20 mouse cellular contexts compared by ENCODE assay signal in genomic region chr5:19780076-19780475, GRCm38 (mm10).
DNase-seq lines count a peak whose midpoint lies in the region; ATAC-seq and TF ChIP-seq lines count a peak whose summit lies in the region.
"Had no signal": no experiment of that assay in that cellular context is flagged by ENCODE, and none has a peak within 500 bp of the region (broad histone marks: within the 10 kb centered on the region; RNA-seq: fewer than 3 reads in every experiment).

No protein-coding gene starts in this region.

- ATAC-seq in cerebellum, adult (ENCODE audit: insufficient number of reproducible peaks, low FRiP score, low TSS enrichment) = no peak
- no peak for ATAC-seq in hindbrain, embryonic 11.5 days (ENCODE audit: low FRiP score)
- ATAC-seq in hindbrain, embryonic 12.5 days (ENCODE audit: low FRiP score) = no peak
- no peak for ATAC-seq in midbrain, postnatal 0 days (ENCODE audit: low FRiP score)
- no peak for ATAC-seq in midbrain, embryonic 13.5 days
- ATAC-seq: intestine, postnatal 0 days; lung, postnatal 0 days had no signal

- peak; percentile 51 to 53 for DNase-seq in cerebellum, postnatal 10 days
- DNase-seq in hindbrain, embryonic 11.5 days (ENCODE audit: low spot score) = peak; percentile 5
- peak; percentile 65 for DNase-seq in midbrain, postnatal 0 days (ENCODE audit: low spot score)
- no peak for DNase-seq in gastrocnemius, postnatal 25 days
- no peak for DNase-seq in adrenal gland, adult 2 months
- DNase-seq: adrenal gland, postnatal 36 days; gastrocnemius, postnatal 36 days; liver; thymus, adult 2 months had no signal

- 72% methylated on average over 2 of the region's 2 CpGs for WGBS in hindbrain, embryonic 11.5 days
- 74% methylated on average over 2 of the region's 2 CpGs for WGBS in hindbrain, embryonic 12.5 days
- WGBS in midbrain, postnatal 0 days = 77% methylated on average over 2 of the region's 2 CpGs
- WGBS in midbrain, embryonic 13.5 days = 78% methylated on average over 2 of the region's 2 CpGs

- no peak overlapping the region for H3K4me2 ChIP-seq in hindbrain, embryonic 11.5 days (replicated peaks; ENCODE audit: low read depth, low read length)
- no peak overlapping the region for H3K4me2 ChIP-seq in hindbrain, embryonic 12.5 days (replicated peaks)
- H3K4me2 ChIP-seq in midbrain, postnatal 0 days (ENCODE audit: low read depth, low read length, poor library complexity, severe bottlenecking) = no peak overlapping the region
- H3K4me2 ChIP-seq in midbrain, embryonic 13.5 days (replicated peaks) = no peak overlapping the region
- H3K4me2 ChIP-seq: embryonic facial prominence, embryonic 12.5 days; hindbrain, embryonic 15.5 days; kidney, embryonic 15.5 days; midbrain, embryonic 12.5 days had no signal

- no peaks in the 10 kb centered on the region for H3K27me3 ChIP-seq in hindbrain, embryonic 11.5 days (ENCODE audit: control insufficient read depth, insufficient read depth, low read length)
- no peaks in the 10 kb centered on the region for H3K27me3 ChIP-seq in hindbrain, embryonic 12.5 days
- no peaks in the 10 kb centered on the region for H3K27me3 ChIP-seq in midbrain, postnatal 0 days (ENCODE audit: insufficient read depth, low read length)
- H3K27me3 ChIP-seq in midbrain, embryonic 13.5 days = no peaks in the 10 kb centered on the region
- H3K27me3 ChIP-seq: embryonic facial prominence, embryonic 12.5 days; hindbrain, embryonic 15.5 days; kidney, embryonic 15.5 days; midbrain, embryonic 12.5 days had no signal

- no peak overlapping the region for H3K27ac ChIP-seq in hindbrain, embryonic 11.5 days (ENCODE audit: low read depth, low read length)
- no peak overlapping the region for H3K27ac ChIP-seq in hindbrain, embryonic 12.5 days
- H3K27ac ChIP-seq in midbrain, postnatal 0 days (ENCODE audit: low read depth, low read length) = no peak overlapping the region
- no peak overlapping the region for H3K27ac ChIP-seq in midbrain, embryonic 13.5 days
- H3K27ac ChIP-seq: embryonic facial prominence, embryonic 12.5 days; hindbrain, embryonic 15.5 days; kidney, embryonic 15.5 days; midbrain, embryonic 12.5 days had no signal

- H3K9me3 ChIP-seq in hindbrain, embryonic 11.5 days (ENCODE audit: control insufficient read depth, low read length) = no peaks in the 10 kb centered on the region
- no peaks in the 10 kb centered on the region for H3K9me3 ChIP-seq in hindbrain, embryonic 12.5 days (replicated peaks)
- no peaks in the 10 kb centered on the region for H3K9me3 ChIP-seq in midbrain, postnatal 0 days (ENCODE audit: low read length)
- no peaks in the 10 kb centered on the region for H3K9me3 ChIP-seq in midbrain, embryonic 13.5 days
- H3K9me3 ChIP-seq: embryonic facial prominence, embryonic 12.5 days; G1E; hindbrain, embryonic 15.5 days; kidney, embryonic 15.5 days; midbrain, embryonic 12.5 days had no signal

- no peak for TF ChIP-seq CTCF in midbrain, postnatal 0 days (IDR thresholded peaks at IDR 0.05)

- no peak overlapping the region for H3K9ac ChIP-seq in hindbrain, embryonic 11.5 days (ENCODE audit: low read depth, low read length)
- H3K9ac ChIP-seq in hindbrain, embryonic 12.5 days = no peak overlapping the region
- H3K9ac ChIP-seq in midbrain, postnatal 0 days (replicated peaks; ENCODE audit: low read length, poor library complexity, severe bottlenecking) = no peak overlapping the region
- no peak overlapping the region for H3K9ac ChIP-seq in midbrain, embryonic 13.5 days (replicated peaks)
- H3K9ac ChIP-seq: embryonic facial prominence, embryonic 12.5 days; hindbrain, embryonic 15.5 days; kidney, embryonic 15.5 days; midbrain, embryonic 12.5 days had no signal

- no peaks in the 10 kb centered on the region for H3K36me3 ChIP-seq in hindbrain, embryonic 11.5 days (ENCODE audit: control insufficient read depth, insufficient read depth, low read length)
- no peaks in the 10 kb centered on the region for H3K36me3 ChIP-seq in hindbrain, embryonic 12.5 days
- no peaks in the 10 kb centered on the region for H3K36me3 ChIP-seq in midbrain, postnatal 0 days (ENCODE audit: insufficient read depth, low read length)
- no peaks in the 10 kb centered on the region for H3K36me3 ChIP-seq in midbrain, embryonic 13.5 days
- H3K36me3 ChIP-seq: embryonic facial prominence, embryonic 12.5 days; G1E; hindbrain, embryonic 15.5 days; kidney, embryonic 15.5 days; midbrain, embryonic 12.5 days had no signal

- no peaks in the 10 kb centered on the region for H3K4me1 ChIP-seq in hindbrain, embryonic 11.5 days (replicated peaks; ENCODE audit: control insufficient read depth, insufficient read depth, low read length)
- no peaks in the 10 kb centered on the region for H3K4me1 ChIP-seq in hindbrain, embryonic 12.5 days
- H3K4me1 ChIP-seq in midbrain, postnatal 0 days (ENCODE audit: insufficient read depth, low read length) = no peaks in the 10 kb centered on the region
- H3K4me1 ChIP-seq in midbrain, embryonic 13.5 days (replicated peaks) = no peaks in the 10 kb centered on the region
- H3K4me1 ChIP-seq: embryonic facial prominence, embryonic 12.5 days; hindbrain, embryonic 15.5 days; kidney, embryonic 15.5 days; midbrain, embryonic 12.5 days had no signal

- H3K4me3 ChIP-seq in hindbrain, embryonic 11.5 days (ENCODE audit: low read depth, low read length) = no peak overlapping the region
- no peak overlapping the region for H3K4me3 ChIP-seq in hindbrain, embryonic 12.5 days
- no peak overlapping the region for H3K4me3 ChIP-seq in midbrain, postnatal 0 days (ENCODE audit: low read depth, low read length)
- H3K4me3 ChIP-seq in midbrain, embryonic 13.5 days (replicated peaks) = no peak overlapping the region
- H3K4me3 ChIP-seq: embryonic facial prominence, embryonic 12.5 days; hindbrain, embryonic 15.5 days; kidney, embryonic 15.5 days; midbrain, embryonic 12.5 days; myocyte had no signal

Comparison
In these comparisons a context has a peak if more than half of its experiments do, and no peak if none do; other contexts are left out.
1. DNase-seq: peak in cerebellum, postnatal 10 days (2 of 2), hindbrain, embryonic 11.5 days (single experiment) and midbrain, postnatal 0 days (single experiment); none in gastrocnemius, postnatal 25 days (single experiment) and adrenal gland, adult 2 months (single experiment).